Mouse (Mus musculus) CD4-positive helper T cell, adult 2 months (primary cell): ENCODE measurements around the gene Gtf2b.

Source experiments
- DNase-seq: peaks from one replicate; pipeline ENCODE4 v3.0.0-alpha.2; 2012; ENCODE audit warnings: low read depth, missing footprints, low spot score

Gene Gtf2b

GRCm38 (mm10) chr3:142811582-142811981, 46.7 kb downstream of the Gtf2b start:
- DNase-seq = no peak

DNA sequence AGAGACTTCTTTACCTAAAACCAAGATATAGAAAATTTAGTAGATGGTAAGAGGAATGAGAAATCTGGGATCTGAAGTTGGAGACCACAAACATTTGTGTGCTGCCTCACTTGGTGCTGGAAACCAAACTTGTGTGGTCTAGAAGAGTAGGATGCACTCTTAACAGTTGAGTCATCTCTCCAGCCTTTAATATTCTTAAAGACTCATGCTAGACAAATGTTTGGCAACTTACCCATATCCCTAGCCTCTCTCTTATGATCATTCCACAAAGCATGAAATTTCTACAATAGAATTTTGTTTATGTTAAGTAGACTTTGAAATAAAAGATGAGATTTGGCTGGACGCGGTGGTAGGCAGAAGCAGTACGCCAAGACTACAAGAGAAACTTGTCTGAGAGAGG, 52.7 kb downstream of the Gtf2b start:
- no peak for DNase-seq

DNA sequence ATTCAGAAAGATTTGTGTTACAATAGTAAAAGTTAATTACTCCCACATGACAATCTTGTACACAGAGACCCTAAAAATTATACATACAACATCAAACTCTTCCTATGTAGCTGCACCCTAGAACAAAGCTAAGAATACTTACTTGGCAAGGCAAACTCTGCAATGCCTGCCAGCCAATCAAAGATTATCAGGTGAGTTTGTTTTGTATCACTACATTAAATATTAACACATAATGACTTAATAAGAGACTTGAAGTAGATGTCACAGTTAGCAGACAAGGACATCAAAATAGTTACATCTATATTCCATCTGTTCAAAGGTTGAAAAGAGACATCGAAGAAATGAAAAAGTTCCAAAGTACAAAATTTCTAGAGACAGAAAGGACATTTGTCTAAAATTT, 58.8 kb downstream of the Gtf2b start:
- no peak for DNase-seq

GRCm38 (mm10) chr3:142826449-142827146, 61.8 kb downstream of the Gtf2b start:
- DNase-seq = no peak

DNA sequence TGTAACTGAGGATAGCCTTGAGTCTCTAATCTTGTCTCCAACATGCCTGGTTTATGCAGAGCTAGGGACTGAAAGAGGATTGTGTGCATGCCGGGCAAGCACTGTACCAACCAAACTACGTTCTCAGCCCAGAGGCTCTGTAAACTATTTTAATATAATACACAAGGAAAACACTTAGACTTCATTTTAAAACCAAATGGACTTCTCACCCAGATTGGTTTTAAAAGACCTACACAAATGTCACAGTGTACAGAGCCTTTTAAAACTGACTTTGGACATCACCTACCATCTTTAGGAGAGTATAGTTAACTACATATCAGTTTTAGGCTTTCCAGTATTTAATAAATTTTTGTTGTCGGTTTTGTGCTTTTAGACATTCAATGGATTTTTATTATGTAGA, 68.1 kb downstream of the Gtf2b start:
- DNase-seq = no peak
